Mouse (Mus musculus): ENCODE data around the gene Rbx1.

DNA sequence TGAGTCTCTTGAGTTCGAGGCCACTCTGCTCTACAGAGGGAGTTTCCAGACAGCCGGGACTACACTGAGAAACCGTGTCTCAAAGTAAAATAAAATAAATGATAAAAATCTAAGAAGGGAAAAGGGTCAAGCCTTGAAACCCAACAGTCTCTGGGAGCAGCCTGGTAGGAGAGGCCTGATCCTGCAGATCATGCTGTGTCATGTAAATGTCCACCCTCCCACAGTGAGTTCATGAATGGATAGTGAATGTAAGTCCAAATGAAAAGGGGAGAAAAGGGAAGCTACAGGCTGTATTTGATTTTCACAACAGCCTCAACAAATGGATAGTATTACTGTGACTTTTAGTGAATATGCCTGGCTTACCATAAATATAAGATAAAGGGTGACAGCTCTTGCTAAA, 40.8 kb upstream of the Rbx1 start:
- TF ChIP-seq CTCF (IDR thresholded peaks at IDR 0.05; ENCODE audit: borderline replicate concordance, insufficient read depth, low read depth, low read length) (no peak), POLR2A (IDR thresholded peaks at IDR 0.05; ENCODE audit: borderline replicate concordance, insufficient read depth, low read length) (no peak)

All from cerebellum, adult 2 months (tissue).